Mouse (Mus musculus): ENCODE measurements at regions not wholly inside any gene's neighbourhood (a gene's known extent, or its start where the extent isn't known, plus 50 kb on each side); places are given as distances from the start of the nearest gene placed in this dataset.

DNA sequence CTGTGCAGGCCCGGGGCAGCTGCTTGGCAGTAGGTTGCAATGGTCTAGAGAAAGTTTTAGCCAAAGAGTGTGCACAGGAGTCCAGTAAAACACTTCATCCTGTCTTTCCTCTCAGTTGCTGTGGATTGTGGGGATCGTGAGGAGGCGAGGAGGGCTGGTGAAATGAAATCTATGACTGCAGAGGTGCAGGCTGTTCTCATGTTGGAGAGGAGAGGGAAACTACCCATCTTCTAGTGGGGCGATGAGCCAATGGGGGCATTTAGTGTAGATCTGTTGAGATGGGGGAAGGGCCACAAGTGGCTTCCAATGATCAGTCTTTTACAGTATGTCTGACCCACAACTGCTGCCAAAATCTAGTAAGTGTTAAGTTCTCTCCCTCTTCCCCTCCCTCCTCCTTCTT, 203.4 kb downstream of the Rnd3 start:
- intact Hi-C loops (cut with DNase I), result no loop called here
- no peak for DNase-seq

GRCm38 (mm10) chr2:50943180-50943579, 205.7 kb downstream of the Rnd3 start:
- DNase-seq, result peak; percentile 41 to 65
- intact Hi-C loops (cut with DNase I), result no loop called here

DNA sequence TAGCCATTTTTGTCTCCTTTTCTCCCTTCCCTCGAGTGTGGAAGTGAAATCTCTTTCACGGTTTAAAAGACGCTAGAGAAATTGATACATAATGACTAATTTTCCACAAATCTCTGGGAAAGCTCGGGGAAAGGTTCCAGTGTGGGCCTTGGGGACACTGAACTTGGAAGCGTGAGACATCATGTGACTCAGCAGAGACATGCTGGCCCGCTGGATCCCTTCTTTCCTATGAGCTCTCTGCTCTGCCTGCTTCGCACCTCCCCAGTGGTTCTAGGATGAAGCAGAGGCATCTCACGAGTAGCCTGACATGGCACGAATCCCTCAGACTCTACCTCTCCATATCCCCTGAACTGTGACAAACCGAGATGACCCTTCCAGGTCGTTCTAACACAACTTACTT, 206.2 kb downstream of the Rnd3 start:
- DNase-seq, result peak; percentile 65 to 70
- intact Hi-C loops (cut with DNase I), result no loop called here

DNA sequence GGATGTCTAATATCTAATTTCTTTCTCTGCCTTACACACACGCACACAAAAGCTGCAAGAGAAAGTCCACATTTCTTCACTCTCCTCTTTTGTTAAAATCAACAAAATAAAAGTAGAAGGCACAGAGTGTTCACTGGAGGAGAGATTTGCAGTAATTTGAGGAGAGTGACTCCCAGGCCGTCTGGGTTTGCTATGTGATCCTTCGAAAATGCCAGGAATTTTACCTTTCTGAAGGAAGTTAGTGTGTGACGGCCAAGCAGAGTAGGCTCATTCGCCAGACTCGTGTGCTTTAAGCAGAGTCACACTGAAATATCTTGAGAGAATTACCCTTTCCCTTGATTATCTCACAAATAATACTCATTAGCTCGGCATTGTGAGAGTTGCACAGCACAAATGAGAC, 216.0 kb downstream of the Rnd3 start:
- no peak for DNase-seq
- intact Hi-C loops (cut with DNase I), result no loop called here

DNA sequence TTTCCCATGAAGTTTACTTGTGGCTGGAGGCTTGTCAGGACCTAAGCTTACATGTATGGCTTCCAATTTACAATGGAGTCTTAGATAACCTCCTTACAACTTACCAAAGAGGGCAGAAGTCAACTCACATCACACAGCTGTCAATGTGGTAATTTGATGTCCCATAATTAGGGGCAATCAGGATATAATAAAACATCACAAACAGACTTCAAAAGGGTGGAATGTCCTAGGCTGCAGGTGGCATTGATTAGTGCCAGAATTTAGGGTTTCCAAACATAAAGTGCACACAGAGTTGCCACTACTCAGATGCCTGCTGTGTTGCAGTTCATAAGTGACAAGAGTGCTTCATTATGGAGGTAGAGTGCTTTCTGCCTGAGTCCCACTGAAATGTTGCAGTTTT, 227.9 kb downstream of the Rnd3 start:
- DNase-seq, result no peak
- intact Hi-C loops (cut with DNase I), result no loop called here

GRCm38 (mm10) chr2:50916323-50917221, 232.3 kb downstream of the Rnd3 start:
- intact Hi-C loops (cut with DNase I), result no loop called here
- DNase-seq, result no peak

- peak in 1 of 2 experiments; percentile 14 for DNase-seq
- intact Hi-C loops (cut with DNase I), result no loop called here
Measured at GRCm38 (mm10) chr2:50915149-50915548, 233.8 kb downstream of the Rnd3 start.

DNA sequence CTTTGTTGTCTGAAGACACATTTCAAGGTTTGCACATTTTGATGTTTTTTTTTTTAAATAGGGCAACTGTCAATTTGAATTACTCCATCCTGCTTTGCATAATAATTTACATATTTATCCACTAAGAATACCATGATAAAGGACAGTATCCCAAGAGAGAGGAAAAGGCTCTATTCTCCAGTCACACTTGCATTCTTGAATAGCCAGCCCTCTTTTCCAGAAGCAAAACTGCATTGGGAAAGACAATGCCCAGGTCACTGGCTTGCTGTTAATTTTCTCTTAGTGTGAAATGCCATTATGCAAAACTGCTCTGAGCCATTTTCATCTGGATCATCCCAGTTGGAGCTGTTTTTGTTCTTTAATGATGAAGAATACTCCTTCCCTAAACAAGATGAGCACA, 234.7 kb downstream of the Rnd3 start:
- intact Hi-C loops (cut with DNase I), result no loop called here
- no peak for DNase-seq

- no peak for DNase-seq
- intact Hi-C loops (cut with DNase I), result no loop called here
Measured at GRCm38 (mm10) chr2:50908762-50909161, 240.1 kb downstream of the Rnd3 start.

DNA sequence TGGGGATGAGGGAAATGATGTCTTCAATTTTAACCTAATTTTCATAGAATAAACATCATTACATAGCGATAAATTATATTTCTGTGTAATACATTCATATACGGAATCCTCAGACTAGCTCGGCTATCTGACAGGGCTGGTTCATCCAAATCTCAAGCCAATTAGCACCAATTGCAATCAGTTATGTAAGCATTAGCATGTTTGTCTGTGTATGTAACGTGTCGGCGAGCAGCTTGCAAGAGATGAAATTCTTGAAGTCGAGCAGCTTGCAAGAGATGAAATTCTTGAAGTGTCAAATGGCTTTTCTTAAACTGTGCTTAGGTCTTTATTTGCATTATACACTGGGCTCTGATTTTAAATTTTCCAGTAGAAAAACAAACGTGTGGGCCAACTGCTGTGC, 246.2 kb downstream of the Rnd3 start:
- intact Hi-C loops (cut with DNase I), result no loop called here

DNA sequence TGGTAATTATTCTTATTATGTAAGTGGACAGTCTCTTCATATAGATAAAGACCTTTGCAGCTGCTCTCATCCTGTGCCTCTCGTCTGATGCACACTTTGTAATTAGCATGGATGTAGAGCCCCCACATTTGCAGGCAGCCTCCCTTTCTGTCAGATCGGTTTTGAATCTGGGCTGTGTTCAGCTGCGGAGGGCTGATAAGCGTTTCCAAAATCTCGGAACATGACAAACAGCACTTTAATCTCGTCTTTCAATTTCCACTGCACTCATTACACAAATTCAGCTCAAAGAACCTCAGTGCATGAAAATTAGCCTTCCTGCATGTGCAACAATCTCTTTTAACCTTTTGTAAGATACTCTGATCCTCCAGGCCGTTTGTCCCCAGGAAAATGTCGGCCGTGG, 246.7 kb downstream of the Rnd3 start:
- intact Hi-C loops (cut with DNase I), result no loop called here
- DNase-seq, result no peak

More for the DNA sequence above, 246.2 kb downstream of the Rnd3 start:
- DNase-seq, result no peak

GRCm38 (mm10) chr2:50888992-50889391, 259.9 kb downstream of the Rnd3 start:
- intact Hi-C loops (cut with DNase I), result no loop called here
- DNase-seq, result no peak

DNA sequence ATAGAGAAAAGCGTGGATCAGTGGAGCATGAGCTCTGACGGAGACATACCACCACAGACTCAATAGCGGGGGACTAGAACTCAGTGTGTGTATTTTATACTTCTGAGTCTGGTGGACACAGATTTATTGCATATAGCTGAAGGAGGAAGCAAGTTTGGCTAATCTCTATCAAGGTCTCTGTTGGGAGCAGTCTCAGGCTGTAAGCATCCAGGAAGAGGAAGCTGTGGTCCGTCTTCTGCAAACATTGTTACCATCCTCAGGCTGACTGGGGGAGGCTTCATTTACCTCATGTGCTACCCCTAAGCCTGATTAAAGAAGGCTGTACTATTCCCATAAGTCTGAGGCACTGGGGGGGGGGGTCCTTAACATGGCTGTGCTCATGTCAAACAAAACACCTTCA, 261.0 kb downstream of the Rnd3 start:
- intact Hi-C loops (cut with DNase I), result no loop called here
- DNase-seq, result no peak

DNA sequence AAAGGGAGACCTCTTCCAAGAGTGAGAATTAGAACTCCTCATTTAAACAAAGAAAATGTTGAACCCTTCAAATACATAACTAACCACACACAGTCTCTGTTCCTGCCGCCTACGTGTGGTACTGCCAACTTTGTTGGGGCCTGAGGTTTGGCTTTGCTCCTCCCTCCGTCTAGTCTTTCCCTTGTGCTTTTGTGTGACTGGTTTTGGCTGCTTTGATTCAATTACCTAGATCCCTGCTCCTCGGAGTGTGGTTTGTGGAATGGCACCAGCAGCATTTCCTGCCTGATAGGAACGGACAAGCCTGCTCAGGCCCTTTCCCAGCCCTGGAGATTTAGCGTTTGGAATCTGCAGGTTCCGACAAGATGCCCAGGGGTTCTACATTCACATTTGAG, 263.0 kb downstream of the Rnd3 start:
- no peak for DNase-seq
- intact Hi-C loops (cut with DNase I), result no loop called here

DNA sequence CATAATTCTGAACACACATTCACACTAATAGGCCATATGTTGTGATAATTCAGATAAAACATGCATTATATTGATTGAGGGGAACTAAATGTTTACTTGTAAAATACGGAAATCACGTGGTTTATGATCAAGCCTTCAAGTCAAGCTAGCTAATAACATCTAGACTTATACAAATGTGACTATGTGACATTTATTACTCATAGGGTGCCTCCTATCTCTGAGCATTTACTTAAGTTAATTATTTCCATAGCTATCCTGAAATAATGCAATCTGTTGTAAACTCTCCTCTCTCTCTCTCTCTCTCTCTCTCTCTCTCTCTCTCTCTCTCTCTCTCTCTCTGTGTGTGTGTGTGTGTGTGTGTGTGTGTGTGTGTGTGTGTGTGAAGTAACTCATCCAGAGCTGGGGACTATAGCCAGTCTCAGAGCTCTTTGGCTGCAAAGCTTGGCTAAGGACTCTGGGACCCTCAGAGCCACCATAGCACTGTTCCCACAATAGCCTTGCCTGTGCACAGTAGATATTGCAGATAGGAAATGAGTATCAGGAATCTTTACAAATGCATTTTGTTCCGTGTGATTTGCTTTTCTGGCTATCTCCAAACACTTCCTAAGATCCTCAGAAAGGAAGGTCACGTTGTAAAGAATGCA, 263.5 kb downstream of the Rnd3 start:
- intact Hi-C loops (cut with DNase I), result no loop called here
- DNase-seq, result no peak

DNA sequence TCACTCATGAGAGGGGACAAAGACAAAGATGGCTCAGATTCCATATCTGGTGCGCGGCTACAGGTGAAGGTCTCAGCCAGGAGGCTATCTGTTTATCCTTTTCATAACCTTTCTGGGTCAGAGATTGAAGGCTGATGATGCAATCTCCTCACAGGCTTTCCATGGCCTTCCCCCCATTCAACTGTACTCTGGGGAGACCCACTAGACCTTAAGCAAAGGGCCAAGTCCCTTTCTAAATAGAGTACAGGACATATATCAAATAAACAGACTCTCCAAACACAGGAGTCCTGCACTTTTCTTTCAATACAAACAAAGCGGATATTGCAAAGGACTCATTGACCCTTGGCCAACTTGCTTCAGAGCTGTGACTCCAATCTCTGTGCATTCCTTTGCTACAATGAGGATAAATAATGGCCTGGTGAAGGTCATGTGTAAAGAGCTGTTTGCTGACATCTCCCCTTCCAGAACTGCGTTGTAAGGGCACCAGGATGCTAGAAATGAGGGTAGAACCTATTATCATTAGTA, 267.3 kb downstream of the Rnd3 start:
- DNase-seq, result no peak
- intact Hi-C loops (cut with DNase I), result no loop called here

DNA sequence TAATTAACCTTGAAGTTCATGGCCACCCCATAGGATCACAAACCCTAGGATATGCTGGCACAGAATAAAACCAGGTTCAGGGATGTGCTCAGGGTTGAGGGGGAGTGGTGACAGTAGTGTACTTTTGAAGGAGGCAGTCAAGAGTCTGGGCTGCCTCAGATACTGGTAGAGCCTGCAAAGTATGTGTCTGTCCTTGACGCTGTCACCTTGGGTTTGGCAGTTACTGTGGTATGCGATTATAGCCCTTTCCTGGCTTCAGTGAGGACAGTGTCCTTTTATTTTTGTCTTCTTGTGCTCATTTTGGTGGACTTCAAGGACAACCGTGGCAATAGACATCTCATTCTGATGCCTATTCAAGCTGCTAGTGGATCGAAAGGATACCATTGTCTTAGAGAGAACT, 268.1 kb downstream of the Rnd3 start:
- intact Hi-C loops (cut with DNase I), result no loop called here
- DNase-seq, result no peak

GRCm38 (mm10) chr2:50877716-50878115, 271.2 kb downstream of the Rnd3 start:
- intact Hi-C loops (cut with DNase I), result no loop called here
- DNase-seq, result peak; percentile 31 to 53

DNA sequence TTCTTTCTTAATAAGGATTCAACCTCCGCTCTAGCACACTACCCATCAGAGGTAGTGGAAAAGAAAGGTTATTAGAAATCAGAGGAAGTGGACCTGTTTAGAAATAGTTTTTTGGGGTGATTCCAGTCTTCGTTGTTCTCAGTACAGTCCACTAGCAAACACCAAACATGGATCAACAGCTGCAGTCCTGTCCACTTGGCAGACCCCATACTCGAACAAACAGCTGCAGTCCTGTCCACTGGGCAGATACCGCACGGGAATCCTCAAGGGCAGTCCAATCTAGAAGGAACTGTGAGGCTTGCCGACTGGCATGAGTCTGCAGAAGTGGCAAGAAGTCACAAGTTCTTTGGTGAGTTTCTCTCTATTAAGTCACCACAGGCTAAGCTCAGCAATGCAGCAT, 273.8 kb downstream of the Rnd3 start:
- DNase-seq, result no peak
- intact Hi-C loops (cut with DNase I), result no loop called here

GRCm38 (mm10) chr2:50853538-50854244, 295.2 kb downstream of the Rnd3 start:
- no peak for DNase-seq
- intact Hi-C loops (cut with DNase I), result no loop called here

DNA sequence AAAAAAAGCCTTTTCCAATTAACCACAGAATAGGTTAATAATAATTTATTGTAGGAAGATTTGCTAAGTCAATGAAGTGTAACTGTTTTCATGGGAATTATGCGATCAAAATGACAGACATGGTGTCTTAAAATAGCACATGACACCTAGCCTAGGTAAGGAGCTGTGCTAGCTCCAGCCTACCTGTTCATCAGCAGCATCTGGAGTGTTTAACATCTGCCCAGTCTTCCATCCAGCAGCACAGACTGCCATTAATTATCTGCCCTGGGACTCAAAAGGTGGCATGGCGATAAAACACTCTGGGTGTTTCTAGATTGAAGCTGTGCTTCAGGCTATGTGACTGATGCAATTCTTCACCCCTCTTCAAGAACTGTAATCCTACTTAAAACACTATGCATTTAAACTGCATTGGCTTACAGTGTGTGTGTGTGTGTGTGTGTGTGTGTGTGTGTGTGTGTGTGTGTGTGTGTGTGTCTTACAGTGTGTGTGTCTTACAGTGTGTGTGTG, 296.4 kb downstream of the Rnd3 start:
- intact Hi-C loops (cut with DNase I), result no loop called here
- DNase-seq, result no peak
